ENCODE assay signal across 35 mouse cellular contexts in genomic region chr9:54544954-54545315, GRCm38 (mm10). TPM values are rescaled to one million over a fixed set of nuclear protein-coding genes. Genes with fewer than 3 reads are reported as not detected.
"Had no signal": no experiment of that assay in that cellular context is flagged by ENCODE, and none has a peak within 500 bp of the region (broad histone marks: within the 10 kb centered on the region; RNA-seq: fewer than 3 reads in every experiment).

No protein-coding gene starts in this region.

- H3K4me3 ChIP-seq: embryonic facial prominence, embryonic 10.5 days; embryonic facial prominence, embryonic 12.5 days; embryonic facial prominence, embryonic 13.5 days; embryonic facial prominence, embryonic 15.5 days; erythroblast, embryonic 14.5 days; forebrain, embryonic 10.5 days; forebrain, embryonic 12.5 days; forebrain, embryonic 13.5 days; forebrain, embryonic 15.5 days; gastrocnemius, adult 2 months; heart, adult 2 months had no signal

- H3K36me3 ChIP-seq: embryonic facial prominence, embryonic 10.5 days; embryonic facial prominence, embryonic 12.5 days; embryonic facial prominence, embryonic 15.5 days; forebrain, embryonic 10.5 days; forebrain, embryonic 12.5 days; forebrain, embryonic 15.5 days had no signal

- H3K27ac ChIP-seq: embryonic facial prominence, embryonic 10.5 days; embryonic facial prominence, embryonic 12.5 days; embryonic facial prominence, embryonic 13.5 days; embryonic facial prominence, embryonic 15.5 days; forebrain, embryonic 10.5 days; forebrain, embryonic 12.5 days; forebrain, embryonic 13.5 days; forebrain, embryonic 15.5 days; gastrocnemius, adult 2 months; heart, adult 2 months had no signal

- H3K9me3 ChIP-seq: embryonic facial prominence, embryonic 10.5 days; embryonic facial prominence, embryonic 12.5 days; embryonic facial prominence, embryonic 13.5 days; embryonic facial prominence, embryonic 15.5 days; forebrain, embryonic 10.5 days; forebrain, embryonic 12.5 days; forebrain, embryonic 13.5 days; forebrain, embryonic 15.5 days had no signal

- H3K27me3 ChIP-seq: embryonic facial prominence, embryonic 12.5 days; embryonic facial prominence, embryonic 13.5 days; embryonic facial prominence, embryonic 15.5 days; forebrain, embryonic 12.5 days; forebrain, embryonic 13.5 days; forebrain, embryonic 15.5 days had no signal

- H3K4me1 ChIP-seq: embryonic facial prominence, embryonic 12.5 days; embryonic facial prominence, embryonic 13.5 days; embryonic facial prominence, embryonic 15.5 days; forebrain, embryonic 12.5 days; forebrain, embryonic 13.5 days; forebrain, embryonic 15.5 days had no signal

- H3K9ac ChIP-seq: embryonic facial prominence, embryonic 12.5 days; embryonic facial prominence, embryonic 13.5 days; embryonic facial prominence, embryonic 15.5 days; forebrain, embryonic 12.5 days; forebrain, embryonic 13.5 days; forebrain, embryonic 15.5 days; forebrain, postnatal 0 days had no signal

- H3K4me2 ChIP-seq: embryonic facial prominence, embryonic 12.5 days; embryonic facial prominence, embryonic 13.5 days; embryonic facial prominence, embryonic 15.5 days; forebrain, embryonic 12.5 days; forebrain, embryonic 13.5 days; forebrain, embryonic 15.5 days had no signal

- DNase-seq: cerebellum, adult 9-10 months; cerebellum, adult 9-11 months; cerebellum, postnatal 10 days; cerebellum, postnatal 14 days; cerebellum, postnatal 25 days; cerebellum, postnatal 36 days; embryo, embryonic 11 days; forebrain, postnatal 0 days; gastrocnemius, adult 2 months; gastrocnemius, postnatal 10 days; gastrocnemius, postnatal 14 days; gastrocnemius, postnatal 25 days; gastrocnemius, postnatal 36 days; heart, adult 11 months; heart, adult 18-20 months; heart, adult 2 months had no signal

RNA-seq across cellular contexts. Expression of gene Sh2d7, which starts 6.2 kb away (rescaled TPM):
- total RNA-seq: common myeloid progenitor, adult 5-6 weeks; forebrain, postnatal 0 days; gastrocnemius, adult 18-20 months; gastrocnemius, adult 2 months; gastrocnemius, adult 8-10 months; gastrocnemius, postnatal 10 days; gastrocnemius, postnatal 14 days; gastrocnemius, postnatal 25 days; gastrocnemius, postnatal 36 days; gastrocnemius, postnatal 4 days; granulocyte monocyte progenitor cell, adult 5-6 weeks; heart, adult 2 months; heart, adult 8-10 months had no signal
- polyA plus RNA-seq: embryonic facial prominence, embryonic 10.5 days; embryonic facial prominence, embryonic 11.5 days; embryonic facial prominence, embryonic 13.5 days; embryonic facial prominence, embryonic 14.5 days; erythroblast, embryonic 14.5 days; forebrain, embryonic 10.5 days; forebrain, embryonic 11.5 days; forebrain, postnatal 0 days; gonadal fat pad, adult 2 months had no signal

RNA-seq across cellular contexts. Expression of gene Cib2, which starts 15.1 kb away (rescaled TPM):
- total RNA-seq: common myeloid progenitor, adult 5-6 weeks had no signal
